Mouse (Mus musculus) heart, adult 8-10 months (tissue): Measurements from ENCODE around the gene S100a5. TPM values are rescaled to one million over a fixed set of nuclear protein-coding genes. Genes with fewer than 3 reads are reported as not detected.

Experiments
- DNase-seq: peaks from one replicate; pipeline ENCODE4 v3.0.0; 2022; ENCODE audit warnings: low spot score
- total RNA-seq, 4 experiments: library from RNA; stranded (reverse); gene quantifications; 2 replicates each; pipeline ENCODE4 v1.2.4; 2022

The S100a5 gene
- not detected for total RNA-seq

GRCm38 (mm10) chr3:90608223-90608622, at the start of gene S100a5:
TSS of gene S100a5 (plus strand) at chr3:90608523.
- DNase-seq, result no peak

GRCm38 (mm10) chr3:90560008-90560628, 48.2 kb upstream of the S100a5 start, which contains the start of gene S100a3:
TSS of gene S100a3 (plus strand) at chr3:90560578.
- DNase-seq, result no peak

GRCm38 (mm10) chr3:90574691-90575090, 33.6 kb upstream of the S100a5 start:
- peak; percentile 31 for DNase-seq

GRCm38 (mm10) chr3:90575320-90575719, 33.0 kb upstream of the S100a5 start:
- DNase-seq, result no peak

GRCm38 (mm10) chr3:90576351-90577001, 31.8 kb upstream of the S100a5 start:
- no peak for DNase-seq

- no peak for DNase-seq
Observed at GRCm38 (mm10) chr3:90579433-90579832, 28.9 kb upstream of the S100a5 start.

GRCm38 (mm10) chr3:90581141-90581540, 27.2 kb upstream of the S100a5 start:
- no peak for DNase-seq

GRCm38 (mm10) chr3:90582156-90582555, 26.2 kb upstream of the S100a5 start:
- no peak for DNase-seq

GRCm38 (mm10) chr3:90582556-90582955, 25.8 kb upstream of the S100a5 start:
- no peak for DNase-seq

- peak; percentile 66 for DNase-seq
Observed at GRCm38 (mm10) chr3:90583893-90584292, 24.4 kb upstream of the S100a5 start.

- peak; percentile 75 for DNase-seq
Observed at GRCm38 (mm10) chr3:90585595-90585994, 22.7 kb upstream of the S100a5 start.

GRCm38 (mm10) chr3:90586016-90586643, 22.2 kb upstream of the S100a5 start:
- DNase-seq, result no peak

GRCm38 (mm10) chr3:90586906-90587305, 21.4 kb upstream of the S100a5 start:
- peak; percentile 77 for DNase-seq

GRCm38 (mm10) chr3:90587361-90588101, 20.8 kb upstream of the S100a5 start:
- DNase-seq, result peak; percentile 32

- no peak for DNase-seq
Observed at GRCm38 (mm10) chr3:90589390-90589789, 18.9 kb upstream of the S100a5 start.

- no peak for DNase-seq
Observed at GRCm38 (mm10) chr3:90589947-90590346, 18.4 kb upstream of the S100a5 start, which contains the start of gene S100a2. TSS of gene S100a2 (plus strand) at chr3:90590247.

- no peak for DNase-seq
Observed at GRCm38 (mm10) chr3:90594466-90594865, 13.9 kb upstream of the S100a5 start.

- no peak for DNase-seq
Observed at GRCm38 (mm10) chr3:90595556-90595955, 12.8 kb upstream of the S100a5 start.

GRCm38 (mm10) chr3:90596810-90597209, 11.5 kb upstream of the S100a5 start:
- no peak for DNase-seq

- DNase-seq, result no peak
Observed at GRCm38 (mm10) chr3:90597736-90598135, 10.6 kb upstream of the S100a5 start.

GRCm38 (mm10) chr3:90598212-90598611, 10.1 kb upstream of the S100a5 start:
- DNase-seq, result no peak

GRCm38 (mm10) chr3:90599401-90599800, 8.9 kb upstream of the S100a5 start:
- no peak for DNase-seq
